Mouse (Mus musculus) liver, adult 2 months (tissue): ENCODE measurements around the gene Nans. TPM values are rescaled to one million over a fixed set of nuclear protein-coding genes. Genes with fewer than 3 reads are reported as not detected.

ENCODE experiments used
- DNase-seq: peaks from one replicate; pipeline ENCODE4 v3.0.0-alpha.2; 2011; ENCODE audit warnings: low read depth, low spot score; ENCODE audit errors: extremely low read depth
- H3K27ac ChIP-seq: fragments of 200-500 bp; replicated peaks from 2 replicates; pipeline ENCODE4 v1.5.1; 2012; ENCODE audit warnings: low read depth, mild to moderate bottlenecking, control low read depth, inconsistent platforms, low read length; ENCODE audit not compliant: insufficient read depth
- H3K27me3 ChIP-seq: fragments of 200-500 bp; 2 replicates; pipeline ENCODE4 v1.6.1; 2012; ENCODE audit warnings: mild to moderate bottlenecking, moderate library complexity, low read length, inconsistent platforms; ENCODE audit not compliant: control insufficient read depth, insufficient read depth
- H3K36me3 ChIP-seq: fragments of 200-500 bp; 2 replicates; pipeline ENCODE4 v1.6.1; 2012; ENCODE audit warnings: low read length, inconsistent platforms; ENCODE audit not compliant: control insufficient read depth, insufficient read depth
- H3K4me1 ChIP-seq: fragments of 200-500 bp; 2 replicates; pipeline ENCODE4 v1.6.1; 2011; ENCODE audit warnings: low read length; ENCODE audit not compliant: control insufficient read depth, insufficient read depth
- H3K4me3 ChIP-seq: fragments of 200-500 bp; 2 replicates; pipeline ENCODE4 v1.5.1; 2011; ENCODE audit warnings: low read depth, mild to moderate bottlenecking, control low read depth, low read length, moderate library complexity; ENCODE audit not compliant: insufficient read depth
- H3K79me2 ChIP-seq: fragments of 200-500 bp; 2 replicates; pipeline ENCODE4 v1.6.1; 2012; ENCODE audit warnings: inconsistent platforms, mild to moderate bottlenecking, low read length, moderate library complexity; ENCODE audit not compliant: control insufficient read depth, insufficient read depth
- H3K9ac ChIP-seq: fragments of 200-500 bp; 2 replicates; pipeline ENCODE4 v1.6.1; 2012; ENCODE audit warnings: low read depth, mild to moderate bottlenecking, control low read depth, inconsistent platforms, low read length
- CTCF ChIP-seq: fragments of 200-500 bp; IDR thresholded peaks from 2 replicates; pipeline ENCODE4 v1.5.1; 2011; ENCODE audit warnings: low read depth, low read length, control low read depth
- POLR2A ChIP-seq: fragments of 200-500 bp; IDR thresholded peaks from 2 replicates; pipeline ENCODE4 v1.6.1; 2011; ENCODE audit warnings: low read length, control low read depth; ENCODE audit not compliant: insufficient read depth; ENCODE audit errors: extremely low read depth
- WGBS: fragments of 180-500 bp; shearing (Covaris S2); methylation state at CpG from one replicate; pipeline ENCODE4 v1.1.7; 2018; 5-methylcytosine and 5-hydroxymethylcytosine counted together
- polyA plus RNA-seq: library from polyadenylated mRNA; depleted of rRNA; stranded (reverse); fragments of >200 nt; gene quantifications from 2 replicates; pipeline ENCODE4 v1.2.3, GENCODE M21; 2012
- total RNA-seq: library from RNA; depleted of rRNA; stranded (reverse); fragments of >200 nt; gene quantifications from 2 replicates; pipeline ENCODE4 v1.2.3, GENCODE M21; 2014

Gene Nans
- total and polyA plus RNA-seq, 2 experiments, result 11.5 to 14.3 TPM

- peak overlapping the region; percentile 38 for H3K9ac ChIP-seq
- H3K4me1 ChIP-seq, result peaks cover 33% of the 10 kb centered on the region
- peak overlapping the region; percentile 90 for H3K27ac ChIP-seq
- H3K4me3 ChIP-seq, result peak overlapping the region; percentile 32; the same call in 1 of the 2 replicates
- TF ChIP-seq CTCF, result no peak
- TF ChIP-seq POLR2A, result no peak
- 15% methylated on average over 7 of the region's 7 CpGs for WGBS
- H3K36me3 ChIP-seq, result peaks cover 11% of the 10 kb centered on the region
- H3K27me3 ChIP-seq, result no peaks in the 10 kb centered on the region
- no peaks in the 10 kb centered on the region; the same call in 1 of the 2 replicates for H3K79me2 ChIP-seq
- peak; percentile 95 for DNase-seq
Measured at GRCm38 (mm10) chr4:46529722-46530121, 40.7 kb downstream of the Nans start.

DNA sequence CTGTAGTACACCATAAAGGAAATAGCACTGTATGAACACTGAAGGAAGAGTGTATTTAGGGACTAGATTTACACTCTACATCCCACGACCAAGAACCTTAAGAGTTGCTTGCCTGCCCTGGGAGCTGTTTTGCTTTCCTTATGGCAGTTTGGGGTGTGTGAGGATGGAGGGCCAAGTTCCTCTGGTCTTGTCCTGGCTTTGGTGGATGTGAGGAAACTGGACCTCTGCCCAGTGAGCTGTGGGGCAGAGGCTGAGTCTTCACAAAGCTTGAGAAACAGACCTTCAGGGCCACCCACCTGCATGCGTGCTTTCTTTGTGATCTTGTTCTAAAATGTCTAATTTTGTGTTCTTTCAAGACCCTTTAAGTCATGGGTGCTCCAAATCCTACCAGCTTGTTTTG is 43.5 kb downstream of the Nans start:
- no peak for DNase-seq
- Histone ChIP-seq H3K9ac (no peak overlapping the region), H3K4me3 (no peak overlapping the region), H3K27me3 (no peaks in the 10 kb centered on the region), H3K79me2 (no peaks in the 10 kb centered on the region; the same call in 1 of the 2 replicates), H3K36me3 (peaks cover 11% of the 10 kb centered on the region), H3K4me1 (peaks cover 29% of the 10 kb centered on the region), H3K27ac (no peak overlapping the region)
- 80% methylated on average over 2 of the region's 2 CpGs for WGBS
- TF ChIP-seq POLR2A, result no peak

- Histone ChIP-seq H3K4me1 (peaks cover 27% of the 10 kb centered on the region), H3K27ac (no peak overlapping the region), H3K79me2 (no peaks in the 10 kb centered on the region; the same call in 1 of the 2 replicates), H3K36me3 (peaks cover 11% of the 10 kb centered on the region), H3K4me3 (no peak overlapping the region), H3K9ac (no peak overlapping the region), H3K27me3 (no peaks in the 10 kb centered on the region)
- DNase-seq, result no peak
- no peak for TF ChIP-seq POLR2A
- TF ChIP-seq CTCF, result no peak
- WGBS, result 92% methylated on average over 7 of the region's 7 CpGs
Measured at GRCm38 (mm10) chr4:46532926-46533325, 43.9 kb downstream of the Nans start.

GRCm38 (mm10) chr4:46533934-46534720 is 45.1 kb downstream of the Nans start:
- Histone ChIP-seq H3K4me3 (peak overlapping the region; percentile 89), H3K4me1 (peaks cover 21% of the 10 kb centered on the region), H3K27ac (peak overlapping the region; percentile 83), H3K27me3 (no peaks in the 10 kb centered on the region), H3K36me3 (peaks cover 11% of the 10 kb centered on the region), H3K9ac (peak overlapping the region; percentile 58), H3K79me2 (no peaks in the 10 kb centered on the region; the same call in 1 of the 2 replicates)
- WGBS, result 11% methylated on average over 29 of the region's 29 CpGs
- TF ChIP-seq CTCF, result peak; percentile 18; the same call in 1 of the 2 replicates
- TF ChIP-seq POLR2A, result 0 out of 2 replicates have a peak, but pooled peaks have one; percentile 8
- peak; percentile 21 for DNase-seq

GRCm38 (mm10) chr4:46535094-46535830 is 46.2 kb downstream of the Nans start:
- H3K27ac ChIP-seq, result peak overlapping the region; percentile 83
- DNase-seq, result peak; percentile 74
- no peak for TF ChIP-seq POLR2A
- TF ChIP-seq CTCF, result no peak
- no peaks in the 10 kb centered on the region for H3K27me3 ChIP-seq
- peaks cover 11% of the 10 kb centered on the region for H3K36me3 ChIP-seq
- H3K4me3 ChIP-seq, result peak overlapping the region; percentile 89
- WGBS, result 1% methylated on average over 16 of the region's 16 CpGs
- peak overlapping the region; percentile 92 for H3K9ac ChIP-seq
- H3K4me1 ChIP-seq, result peaks cover 20% of the 10 kb centered on the region
- no peaks in the 10 kb centered on the region; the same call in 1 of the 2 replicates for H3K79me2 ChIP-seq
